Mouse (Mus musculus): ENCODE results near the gene St6galnac6. TPM values are rescaled to one million over a fixed set of nuclear protein-coding genes. Genes with fewer than 3 reads are reported as not detected.

The St6galnac6 gene
- polyA plus RNA-seq, 1 experiment from 2014 or later = 8.3 TPM

DNA sequence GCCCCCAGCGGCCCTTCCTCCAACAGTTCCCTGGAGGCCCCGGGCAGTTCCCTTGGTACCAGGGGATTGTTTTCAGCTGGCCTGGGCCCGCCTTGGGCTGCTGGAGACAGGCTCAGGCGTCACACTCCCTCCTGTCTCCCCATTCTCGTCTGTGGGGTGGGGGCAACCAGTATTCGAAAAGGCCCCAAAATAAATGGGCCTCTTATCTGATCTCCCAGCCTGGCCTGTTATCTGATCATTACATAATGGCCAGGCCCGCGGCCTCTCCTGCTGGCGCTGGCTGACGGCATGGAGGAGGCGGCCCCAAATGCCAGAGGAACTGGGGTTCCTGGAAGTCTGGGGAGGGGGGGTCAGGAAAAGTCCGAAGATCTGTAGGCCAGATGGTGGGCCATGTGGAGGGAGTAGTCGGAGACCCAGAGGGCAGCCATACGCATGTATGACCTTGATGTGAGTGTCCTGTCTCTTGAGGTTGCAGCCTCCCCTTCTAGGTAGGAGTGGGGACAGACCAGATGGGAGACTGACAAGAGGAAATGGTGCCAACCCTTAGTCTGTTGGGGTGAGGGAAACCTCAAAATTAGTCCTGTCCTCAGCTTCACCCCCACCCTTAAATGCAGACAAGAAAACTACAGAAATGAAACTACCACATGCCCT, 55.4 kb downstream of the St6galnac6 start:
- no peak for TF ChIP-seq CTCF (IDR thresholded peaks at IDR 0.05; ENCODE audit: low read depth)
- no peak overlapping the region for H3K4me2 ChIP-seq (replicated peaks; ENCODE audit: low read depth)
- H3K4me1 ChIP-seq (replicated peaks; ENCODE audit: control insufficient read depth, insufficient read depth, low read length) = no peaks in the 10 kb centered on the region
- ATAC-seq = no peak; the same call in 1 of the 2 replicates
- no peak overlapping the region; the same call in 1 of the 2 replicates for H3K27ac ChIP-seq (ENCODE audit: low read depth, low read length)
- no peaks in the 10 kb centered on the region; the same call in 1 of the 2 replicates for H3K36me3 ChIP-seq (ENCODE audit: control insufficient read depth, insufficient read depth)
- no peaks in the 10 kb centered on the region for H3K27me3 ChIP-seq (replicated peaks; ENCODE audit: control insufficient read depth, insufficient read depth, low read length)
- WGBS = 70% methylated on average over 13 of the region's 14 CpGs
- no peak overlapping the region for H3K9ac ChIP-seq (ENCODE audit: low read depth, low read length)
- no peaks in the 10 kb centered on the region for H3K9me3 ChIP-seq (ENCODE audit: control insufficient read depth)
- no peak overlapping the region for H3K4me3 ChIP-seq (ENCODE audit: low read depth, low read length)

DNA sequence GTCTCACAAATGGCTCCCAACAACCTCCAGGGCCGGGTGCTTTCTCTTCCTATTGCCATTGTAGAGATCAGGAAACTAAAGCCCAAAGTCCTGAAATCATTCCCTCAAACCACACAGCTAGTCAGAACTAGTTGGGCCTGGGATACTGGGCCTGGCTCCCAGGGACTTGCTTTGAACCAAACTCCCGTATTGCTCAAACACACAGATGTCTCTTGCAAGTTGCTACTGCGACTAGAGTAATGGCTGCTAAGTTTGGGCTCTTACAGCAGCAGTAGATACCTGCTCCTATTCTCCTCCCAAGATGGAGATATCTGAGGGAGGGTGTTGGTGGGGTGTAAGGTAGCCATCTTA, 55.9 kb downstream of the St6galnac6 start:
- 72% methylated on average over 3 of the region's 3 CpGs for WGBS
- no peak for TF ChIP-seq CTCF (IDR thresholded peaks at IDR 0.05; ENCODE audit: low read depth)
- no peak overlapping the region for H3K4me2 ChIP-seq (replicated peaks; ENCODE audit: low read depth)

DNA sequence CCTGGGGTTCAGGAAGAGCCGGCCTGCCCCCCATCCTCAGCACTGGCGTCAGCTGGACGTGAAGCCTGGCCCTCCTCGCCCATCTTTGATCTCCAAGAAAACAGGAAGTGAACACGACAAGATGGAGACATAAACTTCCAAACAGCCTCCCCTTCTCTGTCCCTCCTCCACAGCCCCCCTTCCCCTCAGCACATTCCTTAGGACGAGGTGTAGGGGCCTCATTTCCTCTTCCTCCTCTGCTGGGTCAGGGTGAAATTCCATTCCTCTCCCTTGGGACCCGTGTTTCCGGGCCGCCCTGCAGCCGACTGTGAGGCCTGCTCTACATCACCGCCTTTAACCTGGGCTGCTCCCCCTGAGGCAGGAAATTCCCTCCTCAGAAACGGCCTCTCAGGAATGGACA, 56.3 kb downstream of the St6galnac6 start:
- H3K4me3 ChIP-seq (ENCODE audit: low read depth, low read length) = no peak overlapping the region
- no peaks in the 10 kb centered on the region; the same call in 1 of the 2 replicates for H3K36me3 ChIP-seq (ENCODE audit: control insufficient read depth, insufficient read depth)
- no peak for TF ChIP-seq CTCF (IDR thresholded peaks at IDR 0.05; ENCODE audit: low read depth)
- H3K9ac ChIP-seq (ENCODE audit: low read depth, low read length) = no peak overlapping the region
- no peak overlapping the region; the same call in 1 of the 2 replicates for H3K27ac ChIP-seq (ENCODE audit: low read depth, low read length)
- no peaks in the 10 kb centered on the region for H3K9me3 ChIP-seq (ENCODE audit: control insufficient read depth)
- H3K27me3 ChIP-seq (replicated peaks; ENCODE audit: control insufficient read depth, insufficient read depth, low read length) = no peaks in the 10 kb centered on the region
- WGBS = 55% methylated on average over 12 of the region's 12 CpGs
- no peaks in the 10 kb centered on the region for H3K4me1 ChIP-seq (replicated peaks; ENCODE audit: control insufficient read depth, insufficient read depth, low read length)
- H3K4me2 ChIP-seq (replicated peaks; ENCODE audit: low read depth) = no peak overlapping the region
- ATAC-seq = 0 out of 2 replicates have a peak, but pooled peaks have one; percentile 23

More for the DNA sequence above, 55.9 kb downstream of the St6galnac6 start:
- no peaks in the 10 kb centered on the region for H3K4me1 ChIP-seq (replicated peaks; ENCODE audit: control insufficient read depth, insufficient read depth, low read length)
- H3K9ac ChIP-seq (ENCODE audit: low read depth, low read length) = no peak overlapping the region
- H3K27ac ChIP-seq (ENCODE audit: low read depth, low read length) = no peak overlapping the region; the same call in 1 of the 2 replicates
- H3K9me3 ChIP-seq (ENCODE audit: control insufficient read depth) = no peaks in the 10 kb centered on the region
- no peaks in the 10 kb centered on the region for H3K27me3 ChIP-seq (replicated peaks; ENCODE audit: control insufficient read depth, insufficient read depth, low read length)
- H3K4me3 ChIP-seq (ENCODE audit: low read depth, low read length) = no peak overlapping the region
- ATAC-seq = no peak
- no peaks in the 10 kb centered on the region; the same call in 1 of the 2 replicates for H3K36me3 ChIP-seq (ENCODE audit: control insufficient read depth, insufficient read depth)

DNA sequence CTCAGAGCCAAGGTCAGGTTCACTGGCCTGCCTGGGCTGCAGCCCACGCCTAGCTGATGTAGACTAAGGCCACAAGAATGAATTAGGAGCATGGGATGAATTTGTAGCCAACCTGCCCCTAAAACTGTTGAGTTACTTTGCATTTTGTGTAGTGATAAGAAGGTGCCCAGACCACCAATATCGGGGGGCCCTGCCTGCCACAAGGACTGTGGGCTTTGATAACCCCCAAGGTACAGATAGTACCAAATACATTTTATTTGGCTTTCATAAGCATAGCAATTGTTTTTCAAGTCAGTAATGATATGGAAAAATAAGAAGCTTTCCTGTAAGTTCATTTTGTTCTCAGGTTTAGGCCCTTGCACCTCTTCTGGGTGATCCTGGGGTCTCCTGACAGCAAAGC, 59.4 kb downstream of the St6galnac6 start:
- Histone ChIP-seq H3K36me3 (ENCODE audit: control insufficient read depth, insufficient read depth) (no peaks in the 10 kb centered on the region; the same call in 1 of the 2 replicates), H3K4me3 (ENCODE audit: low read depth, low read length) (no peak overlapping the region), H3K27me3 (replicated peaks; ENCODE audit: control insufficient read depth, insufficient read depth, low read length) (no peaks in the 10 kb centered on the region), H3K4me2 (replicated peaks; ENCODE audit: low read depth) (no peak overlapping the region), H3K4me1 (replicated peaks; ENCODE audit: control insufficient read depth, insufficient read depth, low read length) (no peaks in the 10 kb centered on the region), H3K9me3 (ENCODE audit: control insufficient read depth) (no peaks in the 10 kb centered on the region), H3K9ac (ENCODE audit: low read depth, low read length) (no peak overlapping the region), H3K27ac (ENCODE audit: low read depth, low read length) (no peak overlapping the region)
- ATAC-seq = no peak
- TF ChIP-seq CTCF (IDR thresholded peaks at IDR 0.05; ENCODE audit: low read depth) = no peak
- 85% methylated on average over 2 of the region's 2 CpGs for WGBS

DNA sequence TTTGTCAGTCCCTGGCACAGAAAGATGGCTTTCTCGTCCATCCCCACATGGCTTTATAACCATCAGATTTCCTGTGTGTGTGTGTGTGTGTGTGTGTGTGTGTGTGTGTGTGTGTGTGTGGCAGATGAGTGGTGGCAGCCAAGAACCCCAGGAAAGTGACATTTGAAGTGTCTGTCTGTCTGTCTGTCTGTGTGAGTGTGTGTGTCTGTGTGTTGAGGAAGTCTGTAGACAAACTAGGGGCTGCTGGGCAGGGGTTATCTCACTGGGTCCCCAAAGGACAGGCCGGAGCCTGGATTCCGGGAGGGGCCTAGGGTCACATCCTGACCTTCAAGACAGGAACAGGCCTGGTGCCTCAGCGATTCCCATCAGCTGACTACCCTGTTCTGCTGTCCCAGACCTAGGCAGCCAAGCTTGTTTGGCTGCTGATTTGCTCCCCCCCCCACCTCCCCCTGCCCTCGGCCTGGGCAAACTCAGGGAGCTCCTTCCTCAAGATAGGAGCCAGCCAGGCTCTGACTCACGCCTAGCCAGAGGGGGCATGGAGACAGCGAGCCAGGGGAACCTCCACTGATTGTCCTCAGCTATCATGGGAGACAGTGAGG, 62.1 kb downstream of the St6galnac6 start:
- Histone ChIP-seq H3K4me2 (replicated peaks; ENCODE audit: low read depth) (no peak overlapping the region), H3K27me3 (replicated peaks; ENCODE audit: control insufficient read depth, insufficient read depth, low read length) (no peaks in the 10 kb centered on the region), H3K36me3 (ENCODE audit: control insufficient read depth, insufficient read depth) (no peaks in the 10 kb centered on the region; the same call in 1 of the 2 replicates), H3K9ac (ENCODE audit: low read depth, low read length) (no peak overlapping the region), H3K4me3 (ENCODE audit: low read depth, low read length) (no peak overlapping the region), H3K9me3 (ENCODE audit: control insufficient read depth) (no peaks in the 10 kb centered on the region), H3K27ac (ENCODE audit: low read depth, low read length) (no peak overlapping the region), H3K4me1 (replicated peaks; ENCODE audit: control insufficient read depth, insufficient read depth, low read length) (no peaks in the 10 kb centered on the region)
- ATAC-seq = peak; percentile 35; the same call in 1 of the 2 replicates
- TF ChIP-seq CTCF (IDR thresholded peaks at IDR 0.05; ENCODE audit: low read depth) = no peak
- WGBS = 34% methylated on average over 7 of the region's 7 CpGs

DNA sequence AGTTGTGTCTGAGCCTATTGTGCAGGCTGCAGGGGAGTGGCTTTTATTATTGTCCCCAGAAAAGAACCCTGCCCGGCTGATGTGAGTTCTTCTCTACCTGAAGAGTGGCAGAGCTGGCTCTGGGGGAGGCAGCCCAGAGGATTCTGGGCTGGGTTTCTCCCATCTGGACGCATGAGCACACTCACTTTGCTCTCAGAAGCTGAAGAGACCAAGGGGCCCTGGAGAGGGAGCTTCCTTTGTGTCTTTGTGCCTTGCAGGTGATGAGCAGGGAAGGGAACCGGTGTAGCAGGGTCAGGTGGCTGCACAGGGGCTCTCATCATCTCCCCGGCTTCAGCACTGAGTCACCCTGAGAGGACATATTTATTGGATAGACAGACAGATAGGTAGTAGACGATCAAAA, 62.8 kb downstream of the St6galnac6 start:
- H3K4me2 ChIP-seq (replicated peaks; ENCODE audit: low read depth) = no peak overlapping the region
- 32% methylated on average over 5 of the region's 5 CpGs for WGBS
- H3K9ac ChIP-seq (ENCODE audit: low read depth, low read length) = no peak overlapping the region
- H3K9me3 ChIP-seq (ENCODE audit: control insufficient read depth) = no peaks in the 10 kb centered on the region
- H3K27ac ChIP-seq (ENCODE audit: low read depth, low read length) = no peak overlapping the region
- no peak for ATAC-seq
- no peak for TF ChIP-seq CTCF (IDR thresholded peaks at IDR 0.05; ENCODE audit: low read depth)
- no peaks in the 10 kb centered on the region for H3K27me3 ChIP-seq (replicated peaks; ENCODE audit: control insufficient read depth, insufficient read depth, low read length)
- no peaks in the 10 kb centered on the region for H3K4me1 ChIP-seq (replicated peaks; ENCODE audit: control insufficient read depth, insufficient read depth, low read length)
- H3K36me3 ChIP-seq (ENCODE audit: control insufficient read depth, insufficient read depth) = no peaks in the 10 kb centered on the region; the same call in 1 of the 2 replicates
- no peak overlapping the region for H3K4me3 ChIP-seq (ENCODE audit: low read depth, low read length)
